Mouse (Mus musculus) ES-Bruce4 (cell line): Measurements from ENCODE around the gene Cfap77.

Experiments
- CTCF ChIP-seq: IDR thresholded peaks from one replicate; pipeline ENCODE4 v1.8.1; 2011; ENCODE audit warnings: low read depth, low read length
- EP300 ChIP-seq: IDR thresholded peaks from 2 replicates; pipeline ENCODE4 v1.6.1; 2011; ENCODE audit warnings: low read depth, low read length; ENCODE audit not compliant: insufficient read depth

DNA sequence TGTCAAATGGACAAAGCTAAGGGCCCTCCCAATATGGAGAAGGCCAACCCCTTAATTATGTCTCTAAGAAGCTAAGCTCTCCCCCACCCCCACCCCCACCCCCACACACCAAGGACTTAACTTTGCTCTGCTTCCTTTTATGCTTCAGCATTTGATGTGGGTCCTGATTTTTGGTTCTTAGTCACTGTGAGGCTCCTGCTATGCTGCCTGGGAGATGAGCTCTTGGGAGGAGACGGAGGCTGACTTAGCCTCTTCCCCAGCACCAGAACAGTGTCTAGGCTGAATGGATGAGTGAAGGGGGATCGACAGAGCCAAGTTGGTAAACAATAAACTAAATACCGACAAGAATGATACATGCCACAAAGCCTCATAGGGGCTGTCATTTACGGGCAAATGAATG is 41.9 kb upstream of the Cfap77 start:
- TF ChIP-seq CTCF: no peak
- no peak for TF ChIP-seq EP300
